Mouse (Mus musculus) lung, adult 2 months (tissue): ENCODE results near the gene Lbh. TPM values are rescaled to one million over a fixed set of nuclear protein-coding genes. Genes with fewer than 3 reads are reported as not detected.
A peak's percentile ranks its signal among the peaks of the same experiment; 100 is the strongest.

Experiments
- DNase-seq: peaks from one replicate; pipeline ENCODE4 v3.0.0; 2022
- H3K4me1 ChIP-seq: fragments of 200-500 bp; 2 replicates; pipeline ENCODE4 v1.6.1; 2011; ENCODE audit warnings: low read length; ENCODE audit not compliant: control insufficient read depth, insufficient read depth
- H3K4me3 ChIP-seq: fragments of 200-500 bp; replicated peaks from 2 replicates; pipeline ENCODE3; 2011; ENCODE audit warnings: low read depth, mild to moderate bottlenecking, control low read depth, low read length; ENCODE audit errors: extremely low read depth
- CTCF ChIP-seq: fragments of 200-500 bp; IDR thresholded peaks from 2 replicates; pipeline ENCODE4 v1.5.1; 2011; ENCODE audit warnings: mild to moderate bottlenecking, low read length, control low read depth; ENCODE audit not compliant: insufficient read depth
- POLR2A ChIP-seq: fragments of 200-500 bp; IDR thresholded peaks from 2 replicates; pipeline ENCODE4 v1.6.1; 2011; ENCODE audit warnings: low read depth, mild to moderate bottlenecking, control low read depth, low read length, borderline replicate concordance; ENCODE audit errors: extremely low read depth
- WGBS: fragments of 180-500 bp; shearing (Covaris S2); methylation state at CpG from one replicate; pipeline ENCODE4 v1.1.7; 2018; 5-methylcytosine and 5-hydroxymethylcytosine counted together
- polyA plus RNA-seq: library from polyadenylated mRNA; depleted of rRNA; stranded (reverse); fragments of >200 nt; gene quantifications from 2 replicates; pipeline ENCODE4 v1.2.3, GENCODE M21; 2012

Lbh gene
- polyA plus RNA-seq, 1 experiment = 253 TPM

- DNase-seq = no peak
- H3K4me3 ChIP-seq = no peak overlapping the region
- peaks cover 18% of the 10 kb centered on the region for H3K4me1 ChIP-seq
- TF ChIP-seq POLR2A (no peak), CTCF (no peak)
- WGBS = 56% methylated on average over 5 of the region's 5 CpGs
Observed at GRCm38 (mm10) chr17:72922206-72922605, 4.1 kb downstream of the Lbh start.

GRCm38 (mm10) chr17:72923283-72923682, 5.2 kb downstream of the Lbh start:
- no peak for DNase-seq
- Histone ChIP-seq H3K4me1 (peaks cover 18% of the 10 kb centered on the region), H3K4me3 (no peak overlapping the region)
- TF ChIP-seq CTCF = no peak
- no peak for TF ChIP-seq POLR2A
- 71% methylated on average over 4 of the region's 4 CpGs for WGBS

- WGBS = 56% methylated on average over 8 of the region's 8 CpGs
Observed at GRCm38 (mm10) chr17:72924295-72924694, 6.2 kb downstream of the Lbh start.

GRCm38 (mm10) chr17:72925111-72925510, 7.0 kb downstream of the Lbh start:
- H3K4me1 ChIP-seq = peaks cover 18% of the 10 kb centered on the region
- no peak for DNase-seq
- WGBS = 38% methylated on average over 6 of the region's 6 CpGs
- TF ChIP-seq CTCF (no peak), POLR2A (no peak)
- no peak overlapping the region for H3K4me3 ChIP-seq

More at GRCm38 (mm10) chr17:72924295-72924694, 6.2 kb downstream of the Lbh start:
- DNase-seq = no peak
- TF ChIP-seq POLR2A (no peak), CTCF (no peak)
- H3K4me1 ChIP-seq = peaks cover 18% of the 10 kb centered on the region
- H3K4me3 ChIP-seq = no peak overlapping the region

GRCm38 (mm10) chr17:72925804-72926617, 7.9 kb downstream of the Lbh start:
- Histone ChIP-seq H3K4me1 (peaks cover 18% of the 10 kb centered on the region), H3K4me3 (no peak overlapping the region)
- 32% methylated on average over 12 of the region's 12 CpGs for WGBS
- no peak for DNase-seq
- TF ChIP-seq CTCF = no peak
- 0 out of 2 replicates have a peak, but pooled peaks have one; percentile 22 for TF ChIP-seq POLR2A

GRCm38 (mm10) chr17:72926994-72927393, 8.9 kb downstream of the Lbh start:
- DNase-seq = no peak
- H3K4me3 ChIP-seq = no peak overlapping the region
- peaks cover 18% of the 10 kb centered on the region for H3K4me1 ChIP-seq
- WGBS = 48% methylated on average over 8 of the region's 8 CpGs
- TF ChIP-seq POLR2A (no peak), CTCF (no peak)

- peaks cover 15% of the 10 kb centered on the region for H3K4me1 ChIP-seq
- WGBS = 52% methylated on average over 4 of the region's 4 CpGs
- no peak for DNase-seq
Observed at GRCm38 (mm10) chr17:72933116-72933515, 15.0 kb downstream of the Lbh start.

GRCm38 (mm10) chr17:72934146-72934545, 16.0 kb downstream of the Lbh start:
- no peak for DNase-seq
- no peak for TF ChIP-seq CTCF
- 58% methylated on average over 2 of the region's 2 CpGs for WGBS
- Histone ChIP-seq H3K4me1 (peaks cover 20% of the 10 kb centered on the region), H3K4me3 (no peak overlapping the region)

More at GRCm38 (mm10) chr17:72933116-72933515, 15.0 kb downstream of the Lbh start:
- no peak overlapping the region for H3K4me3 ChIP-seq
- TF ChIP-seq CTCF = no peak
- TF ChIP-seq POLR2A = no peak

GRCm38 (mm10) chr17:72934653-72935052, 16.5 kb downstream of the Lbh start:
- TF ChIP-seq POLR2A (no peak), CTCF (no peak)
- WGBS = 52% methylated on average over 3 of the region's 3 CpGs
- Histone ChIP-seq H3K4me1 (peaks cover 22% of the 10 kb centered on the region), H3K4me3 (no peak overlapping the region)
- DNase-seq = no peak

- Histone ChIP-seq H3K4me1 (peaks cover 22% of the 10 kb centered on the region), H3K4me3 (no peak overlapping the region)
- 34% methylated on average over 7 of the region's 7 CpGs for WGBS
- DNase-seq = no peak
- TF ChIP-seq POLR2A (no peak), CTCF (no peak)
Observed at GRCm38 (mm10) chr17:72935921-72936320, 17.8 kb downstream of the Lbh start.

GRCm38 (mm10) chr17:72936336-72936735, 18.2 kb downstream of the Lbh start:
- no peak for DNase-seq
- WGBS = 63% methylated on average over 3 of the region's 3 CpGs
- Histone ChIP-seq H3K4me1 (peaks cover 22% of the 10 kb centered on the region), H3K4me3 (no peak overlapping the region)
- TF ChIP-seq CTCF (no peak), POLR2A (no peak)
